Mouse (Mus musculus) forebrain, embryonic 13.5 days (tissue): ENCODE measurements around the gene Arl6. TPM values are rescaled to one million over a fixed set of nuclear protein-coding genes. Genes with fewer than 3 reads are reported as not detected.

Experiments used
- ATAC-seq: fragments of 200-750 bp; cut with Nextera tagmentation; 2 replicates; pipeline ENCODE4 v1.8.0; 2017
- H3K27ac ChIP-seq: fragments of 300-500 bp; sonication (generic); 2 replicates; pipeline ENCODE4 v1.5.1; 2015; ENCODE audit warnings: inconsistent platforms, mild to moderate bottlenecking, moderate library complexity
- H3K27me3 ChIP-seq: fragments of 300-500 bp; sonication (generic); 2 replicates; pipeline ENCODE4 v1.6.1; 2015; ENCODE audit warnings: mild to moderate bottlenecking, inconsistent platforms
- H3K36me3 ChIP-seq: fragments of 300-500 bp; sonication (generic); 2 replicates; pipeline ENCODE4 v1.6.1; 2015; ENCODE audit warnings: mild to moderate bottlenecking, inconsistent platforms; ENCODE audit not compliant: poor library complexity, severe bottlenecking
- H3K4me1 ChIP-seq: fragments of 300-500 bp; sonication (generic); 2 replicates; pipeline ENCODE4 v1.6.1; 2015; ENCODE audit warnings: inconsistent platforms
- H3K4me2 ChIP-seq: fragments of 300-500 bp; sonication (generic); 2 replicates; pipeline ENCODE4 v1.6.1; 2015; ENCODE audit warnings: inconsistent platforms, mild to moderate bottlenecking, moderate library complexity
- H3K4me3 ChIP-seq: fragments of 300-500 bp; sonication (generic); 2 replicates; pipeline ENCODE4 v1.5.1; 2015; ENCODE audit warnings: mild to moderate bottlenecking, inconsistent platforms
- H3K9ac ChIP-seq: fragments of 300-500 bp; sonication (generic); 2 replicates; pipeline ENCODE4 v1.6.1; 2015; ENCODE audit warnings: mild to moderate bottlenecking, inconsistent platforms
- H3K9me3 ChIP-seq: fragments of 300-500 bp; sonication (generic); replicated peaks from 2 replicates; pipeline ENCODE4 v1.6.1; 2016; ENCODE audit warnings: inconsistent platforms
- WGBS: fragments of 180-500 bp; shearing (Covaris S2); methylation state at CpG from one replicate; pipeline ENCODE4 v1.1.7; 2015; 5-methylcytosine and 5-hydroxymethylcytosine counted together
- polyA plus RNA-seq: library from polyadenylated mRNA; unstranded; fragments of >200 nt; fragmentation: Nextera tagmentation; extraction: Ambion mirVana; gene quantifications from 2 replicates; pipeline ENCODE4 v1.2.1, GENCODE M21; 2015

Arl6 gene
- polyA plus RNA-seq, 1 experiment from 2014 or later: 53.5 TPM

- no peak for ATAC-seq
Measured at GRCm38 (mm10) chr16:59585706-59586244, 53.4 kb downstream of the Arl6 start.

GRCm38 (mm10) chr16:59583515-59583914 is 55.7 kb downstream of the Arl6 start:
- WGBS: 86% methylated on average over 5 of the region's 5 CpGs
- Histone ChIP-seq H3K27ac (no peak overlapping the region), H3K27me3 (no peaks in the 10 kb centered on the region), H3K4me1 (no peaks in the 10 kb centered on the region), H3K9me3 (no peaks in the 10 kb centered on the region), H3K4me2 (no peak overlapping the region), H3K4me3 (no peak overlapping the region), H3K9ac (no peak overlapping the region), H3K36me3 (no peaks in the 10 kb centered on the region)
- no peak for ATAC-seq

More at GRCm38 (mm10) chr16:59585706-59586244, 53.4 kb downstream of the Arl6 start:
- no peaks in the 10 kb centered on the region for H3K36me3 ChIP-seq
- no peak overlapping the region for H3K9ac ChIP-seq
- no peak overlapping the region for H3K4me2 ChIP-seq
- no peaks in the 10 kb centered on the region for H3K9me3 ChIP-seq
- H3K4me3 ChIP-seq: no peak overlapping the region
- H3K4me1 ChIP-seq: no peaks in the 10 kb centered on the region
- WGBS: 88% methylated on average over 4 of the region's 4 CpGs
- no peaks in the 10 kb centered on the region for H3K27me3 ChIP-seq
- no peak overlapping the region for H3K27ac ChIP-seq

- no peak overlapping the region for H3K9ac ChIP-seq
Measured at GRCm38 (mm10) chr16:59579237-59579636, 60.0 kb downstream of the Arl6 start.

GRCm38 (mm10) chr16:59573961-59574360 is 65.2 kb downstream of the Arl6 start:
- Histone ChIP-seq H3K9me3 (no peaks in the 10 kb centered on the region), H3K27me3 (no peaks in the 10 kb centered on the region), H3K4me2 (no peak overlapping the region), H3K36me3 (no peaks in the 10 kb centered on the region), H3K4me3 (no peak overlapping the region), H3K4me1 (no peaks in the 10 kb centered on the region), H3K9ac (no peak overlapping the region), H3K27ac (no peak overlapping the region)
- 76% methylated on average over 11 of the region's 11 CpGs for WGBS
- no peak for ATAC-seq

More at GRCm38 (mm10) chr16:59579237-59579636, 60.0 kb downstream of the Arl6 start:
- H3K9me3 ChIP-seq: no peaks in the 10 kb centered on the region
- H3K4me3 ChIP-seq: no peak overlapping the region
- H3K27me3 ChIP-seq: no peaks in the 10 kb centered on the region
- no peak overlapping the region for H3K4me2 ChIP-seq
- H3K4me1 ChIP-seq: no peaks in the 10 kb centered on the region
- 87% methylated on average over 8 of the region's 8 CpGs for WGBS
- H3K36me3 ChIP-seq: no peaks in the 10 kb centered on the region
- no peak for ATAC-seq
- no peak overlapping the region for H3K27ac ChIP-seq

- Histone ChIP-seq H3K4me3 (no peak overlapping the region), H3K4me2 (no peak overlapping the region), H3K4me1 (no peaks in the 10 kb centered on the region), H3K27ac (no peak overlapping the region), H3K9ac (no peak overlapping the region), H3K36me3 (no peaks in the 10 kb centered on the region), H3K27me3 (no peaks in the 10 kb centered on the region), H3K9me3 (no peaks in the 10 kb centered on the region)
- ATAC-seq: no peak
- WGBS: 96% methylated on average over 3 of the region's 3 CpGs
Measured at GRCm38 (mm10) chr16:59572685-59573084, 66.5 kb downstream of the Arl6 start.

- H3K27ac ChIP-seq: no peak overlapping the region
- no peak overlapping the region for H3K9ac ChIP-seq
- H3K4me3 ChIP-seq: no peak overlapping the region
- H3K36me3 ChIP-seq: no peaks in the 10 kb centered on the region
- H3K9me3 ChIP-seq: no peaks in the 10 kb centered on the region
- no peak overlapping the region for H3K4me2 ChIP-seq
- no peaks in the 10 kb centered on the region for H3K4me1 ChIP-seq
- ATAC-seq: no peak
- H3K27me3 ChIP-seq: no peaks in the 10 kb centered on the region
- WGBS: 95% methylated on average over 8 of the region's 8 CpGs
Measured at GRCm38 (mm10) chr16:59570807-59571206, 68.4 kb downstream of the Arl6 start.

GRCm38 (mm10) chr16:59569837-59570236 is 69.4 kb downstream of the Arl6 start:
- no peak overlapping the region for H3K4me3 ChIP-seq
- no peaks in the 10 kb centered on the region for H3K27me3 ChIP-seq
- no peaks in the 10 kb centered on the region for H3K36me3 ChIP-seq
- WGBS: 73% methylated on average over 8 of the region's 8 CpGs
- no peak overlapping the region for H3K4me2 ChIP-seq
- ATAC-seq: no peak
- H3K9me3 ChIP-seq: no peaks in the 10 kb centered on the region
- no peaks in the 10 kb centered on the region for H3K4me1 ChIP-seq
- H3K9ac ChIP-seq: no peak overlapping the region
- no peak overlapping the region for H3K27ac ChIP-seq

- no peak overlapping the region for H3K27ac ChIP-seq
Measured at GRCm38 (mm10) chr16:59567721-59568381, 71.3 kb downstream of the Arl6 start.

GRCm38 (mm10) chr16:59566437-59566836 is 72.8 kb downstream of the Arl6 start:
- Histone ChIP-seq H3K4me3 (no peak overlapping the region), H3K9me3 (no peaks in the 10 kb centered on the region), H3K27me3 (no peaks in the 10 kb centered on the region), H3K4me1 (no peaks in the 10 kb centered on the region), H3K36me3 (no peaks in the 10 kb centered on the region), H3K27ac (no peak overlapping the region), H3K4me2 (no peak overlapping the region), H3K9ac (no peak overlapping the region)
- ATAC-seq: no peak
- WGBS: 87% methylated on average over 4 of the region's 4 CpGs

More at GRCm38 (mm10) chr16:59567721-59568381, 71.3 kb downstream of the Arl6 start:
- Histone ChIP-seq H3K4me1 (no peaks in the 10 kb centered on the region), H3K9me3 (no peaks in the 10 kb centered on the region), H3K36me3 (no peaks in the 10 kb centered on the region), H3K4me2 (no peak overlapping the region), H3K4me3 (no peak overlapping the region), H3K27me3 (no peaks in the 10 kb centered on the region), H3K9ac (no peak overlapping the region)
- no peak for ATAC-seq
- 65% methylated on average over 10 of the region's 10 CpGs for WGBS

- WGBS: 71% methylated on average over 2 of the region's 2 CpGs
- Histone ChIP-seq H3K36me3 (no peaks in the 10 kb centered on the region), H3K27me3 (no peaks in the 10 kb centered on the region), H3K9ac (no peak overlapping the region), H3K27ac (no peak overlapping the region), H3K4me2 (no peak overlapping the region), H3K4me1 (no peaks in the 10 kb centered on the region), H3K4me3 (no peak overlapping the region), H3K9me3 (no peaks in the 10 kb centered on the region)
- no peak for ATAC-seq
Measured at GRCm38 (mm10) chr16:59565631-59566030, 73.6 kb downstream of the Arl6 start.

GRCm38 (mm10) chr16:59564025-59564424 is 75.2 kb downstream of the Arl6 start:
- H3K27ac ChIP-seq: no peak overlapping the region
- no peak overlapping the region for H3K4me3 ChIP-seq
- H3K4me2 ChIP-seq: no peak overlapping the region
- no peak overlapping the region for H3K9ac ChIP-seq
- no peaks in the 10 kb centered on the region for H3K36me3 ChIP-seq
- H3K9me3 ChIP-seq: no peaks in the 10 kb centered on the region
- H3K27me3 ChIP-seq: no peaks in the 10 kb centered on the region
- ATAC-seq: no peak
- WGBS: 70% methylated on average over 5 of the region's 5 CpGs
- no peaks in the 10 kb centered on the region for H3K4me1 ChIP-seq
